Mouse (Mus musculus): ENCODE measurements at regions not wholly inside any gene's neighbourhood (a gene's known extent, or its start where the extent isn't known, plus 50 kb on each side); places are given as distances from the start of the nearest gene placed in this dataset.

GRCm38 (mm10) chr1:77930661-77931060 lies 266.3 kb downstream of the Pax3 start:
- DNase-seq (ENCODE audit: extremely low read depth), result peak; percentile 17
- dilution Hi-C loops (cut with MboI; ENCODE audit: extremely low pct_ligation_motif_present, extremely low pct_unique_long_range_greater_than_20kb, low sequenced_read_pairs), result no loop called here
- no peak overlapping the region for H3K27ac ChIP-seq (ENCODE audit: insufficient read depth, low read depth)

GRCm38 (mm10) chr1:77929552-77929951 lies 267.4 kb downstream of the Pax3 start:
- Histone ChIP-seq H3K79me2 (replicated peaks; ENCODE audit: control insufficient read depth, extremely low read depth, insufficient read depth, poor library complexity, severe bottlenecking) (no peaks in the 10 kb centered on the region), H3K4me2 (ENCODE audit: insufficient read depth, low read depth, poor library complexity, severe bottlenecking) (no peak overlapping the region), H3K27me3 (replicated peaks) (no peaks in the 10 kb centered on the region), H3K36me3 (replicated peaks in 1 of 2; ENCODE audit: control insufficient read depth in 1 of 2, insufficient read depth in 1 of 2, low read length in 1 of 2) (no peaks in the 10 kb centered on the region), H3K4me1 (ENCODE audit: control insufficient read depth in 1 of 2, insufficient read depth in 2 of 2) (no peaks in the 10 kb centered on the region), H3K9me3 (replicated peaks; ENCODE audit: low read length) (no peaks in the 10 kb centered on the region), H3K4me3 (replicated peaks in 1 of 3; ENCODE audit: low read depth in 2 of 3, low read length in 2 of 3, poor library complexity in 1 of 3) (no peak overlapping the region), H3K27ac (ENCODE audit: insufficient read depth, low read depth) (no peak overlapping the region), H3K9ac (ENCODE audit: insufficient read depth, low read depth) (no peak overlapping the region)
- TF ChIP-seq IRF4 (IDR thresholded peaks at IDR 0.05; ENCODE audit: low read depth, low read length) (no peak), ZC3H11A (IDR thresholded peaks at IDR 0.05; ENCODE audit: low read depth, low read length) (no peak), ZNF384 (IDR thresholded peaks at IDR 0.05; ENCODE audit: low read depth, low read length) (no peak), JUN (IDR thresholded peaks at IDR 0.05; ENCODE audit: insufficient read depth, low read depth, low read length) (no peak), RAD21 (IDR thresholded peaks at IDR 0.05; ENCODE audit: low read depth, low read length) (no peak), MYC (IDR thresholded peaks at IDR 0.05; ENCODE audit: low read depth, low read length) (no peak), TCF12 (IDR thresholded peaks at IDR 0.05; ENCODE audit: low read depth, low read length) (no peak), NELFE (IDR thresholded peaks at IDR 0.05; ENCODE audit: low read depth, low read length) (no peak), E2F4 (IDR thresholded peaks at IDR 0.05; ENCODE audit: insufficient replicate concordance, low read depth, low read length) (no peak), NRF1 (IDR thresholded peaks at IDR 0.05; ENCODE audit: low read depth, low read length) (no peak), USF2 (conservative IDR thresholded peaks at IDR 0.05; ENCODE audit: low read depth, low read length) (no peak), GABPA (IDR thresholded peaks at IDR 0.05; ENCODE audit: insufficient replicate concordance, low read depth, low read length) (no peak), MEF2A (IDR thresholded peaks at IDR 0.05; ENCODE audit: borderline replicate concordance, low read depth, low read length) (no peak), MXI1 (IDR thresholded peaks at IDR 0.05; ENCODE audit: low read depth, low read length) (no peak), CHD1 (IDR thresholded peaks at IDR 0.05; ENCODE audit: low read depth, low read length) (no peak), MAX (IDR thresholded peaks at IDR 0.05; ENCODE audit: low read length) (no peak), HCFC1 (IDR thresholded peaks at IDR 0.05; ENCODE audit: low read depth, low read length) (no peak), BHLHE40 (IDR thresholded peaks at IDR 0.05; ENCODE audit: low read depth, low read length) (no peak)
- dilution Hi-C loops (cut with MboI; ENCODE audit: extremely low pct_ligation_motif_present, extremely low pct_unique_long_range_greater_than_20kb, low sequenced_read_pairs), result no loop called here
- in situ Hi-C loops (cut with MboI; ENCODE audit: low pct_ligation_motif_present, low pct_unique_long_range_greater_than_20kb, low sequenced_read_pairs), result no loop called here
- DNase-seq (ENCODE audit: extremely low read depth), result no peak

More at GRCm38 (mm10) chr1:77930661-77931060, 266.3 kb downstream of the Pax3 start:
- in situ Hi-C loops (cut with MboI; ENCODE audit: low pct_ligation_motif_present, low pct_unique_long_range_greater_than_20kb, low sequenced_read_pairs), result no loop called here
- peak; percentile 50 for TF ChIP-seq RAD21 (IDR thresholded peaks at IDR 0.05; ENCODE audit: low read depth, low read length)
- TF ChIP-seq TCF12 (IDR thresholded peaks at IDR 0.05; ENCODE audit: low read depth, low read length), result no peak
- TF ChIP-seq CTCF (conservative IDR thresholded peaks at IDR 0.05 in 1 of 2, IDR thresholded peaks at IDR 0.05 in 1 of 2; ENCODE audit: low read depth in 2 of 2, low read length in 2 of 2), result peak; percentile 44 to 57
- Histone ChIP-seq H3K4me2 (ENCODE audit: insufficient read depth, low read depth, poor library complexity, severe bottlenecking) (no peak overlapping the region), H3K4me3 (replicated peaks in 1 of 3; ENCODE audit: low read depth in 2 of 3, low read length in 2 of 3, poor library complexity in 1 of 3) (no peak overlapping the region), H3K9ac (ENCODE audit: insufficient read depth, low read depth) (no peak overlapping the region), H3K4me1 (ENCODE audit: control insufficient read depth in 1 of 2, insufficient read depth in 2 of 2) (peaks cover 0 to under 1% of the 10 kb centered on the region in 2 experiments; a peak in 1 of 4 replicates), H3K9me3 (replicated peaks; ENCODE audit: low read length) (no peaks in the 10 kb centered on the region), H3K79me2 (replicated peaks; ENCODE audit: control insufficient read depth, extremely low read depth, insufficient read depth, poor library complexity, severe bottlenecking) (no peaks in the 10 kb centered on the region), H3K36me3 (replicated peaks in 1 of 2; ENCODE audit: control insufficient read depth in 1 of 2, insufficient read depth in 1 of 2, low read length in 1 of 2) (no peaks in the 10 kb centered on the region), H3K27me3 (replicated peaks) (no peaks in the 10 kb centered on the region)
